ENCODE assay signal across 12 mouse cellular contexts in the genomic region with DNA sequence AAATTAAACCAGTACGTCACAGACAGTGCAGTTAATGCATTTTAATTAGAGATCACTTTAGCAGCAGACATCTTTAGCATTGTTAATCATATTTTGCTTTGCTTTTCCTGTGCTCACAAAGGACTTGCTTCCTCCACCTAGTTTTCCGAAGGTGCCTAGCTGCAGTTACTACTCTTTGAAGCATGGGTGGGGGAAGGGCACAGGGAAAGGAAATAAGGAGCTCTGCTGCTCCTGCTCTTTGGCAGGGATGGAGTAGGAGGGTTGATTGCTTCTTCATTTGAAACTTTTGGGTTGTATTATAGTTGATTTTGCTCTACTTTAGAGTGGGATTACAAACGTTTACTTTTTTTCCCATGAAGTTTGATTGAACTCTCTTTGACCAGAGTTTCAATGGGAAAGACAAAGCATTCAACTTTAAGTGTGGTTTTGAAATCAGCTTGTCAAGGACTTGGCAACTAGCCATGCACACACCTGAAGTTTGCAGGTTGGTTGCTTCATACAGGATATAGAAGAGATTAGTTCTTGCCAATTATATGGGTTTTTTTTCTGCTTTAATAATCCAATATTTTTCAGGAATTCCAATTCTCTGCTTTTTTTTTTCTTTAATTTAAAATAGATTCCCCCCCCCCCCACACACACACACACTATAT.
A peak's percentile ranks its signal among the peaks of the same experiment; 100 is the strongest.
DNase-seq lines count a peak whose midpoint lies in the region; ATAC-seq and TF ChIP-seq lines count a peak whose summit lies in the region.
"Had no signal": no experiment of that assay in that cellular context is flagged by ENCODE, and none has a peak within 500 bp of the region (broad histone marks: within the 10 kb centered on the region; RNA-seq: fewer than 3 reads in every experiment).

No protein-coding gene starts in this region.

- H3K27ac ChIP-seq in midbrain, embryonic 14.5 days (replicated peaks; ENCODE audit: low read depth, low read length): 0 out of 2 replicates have a peak overlapping the region, but pooled peaks have one; percentile 20
- no peak overlapping the region for H3K27ac ChIP-seq in midbrain, postnatal 0 days (ENCODE audit: low read depth, low read length)
- no peak overlapping the region for H3K27ac ChIP-seq in lung, embryonic 14.5 days (ENCODE audit: low read depth)
- peak overlapping the region; percentile 28; the same call in 1 of the 2 replicates for H3K27ac ChIP-seq in stomach, embryonic 16.5 days (ENCODE audit: low read length)
- H3K27ac ChIP-seq: forebrain, embryonic 10.5 days; hindbrain, embryonic 12.5 days; liver, embryonic 13.5 days; midbrain, embryonic 10.5 days had no signal

- H3K36me3 ChIP-seq in midbrain, embryonic 14.5 days (ENCODE audit: control insufficient read depth, insufficient read depth, low read length): 0 out of 2 replicates have a peak, but pooled peaks cover 4% of the 10 kb centered on the region
- H3K36me3 ChIP-seq in midbrain, postnatal 0 days (ENCODE audit: insufficient read depth, low read length): no peaks in the 10 kb centered on the region
- H3K36me3 ChIP-seq in lung, embryonic 14.5 days (ENCODE audit: insufficient read depth): peaks cover 12% of the 10 kb centered on the region; the same call in 1 of the 2 replicates
- H3K36me3 ChIP-seq in stomach, embryonic 16.5 days (ENCODE audit: control insufficient read depth, insufficient read depth, low read length): peaks cover 5% of the 10 kb centered on the region; the same call in 1 of the 2 replicates

- WGBS in midbrain, embryonic 14.5 days: 69% methylated on average over 3 of the region's 3 CpGs
- 44% methylated on average over 3 of the region's 3 CpGs for WGBS in midbrain, postnatal 0 days
- WGBS in lung, embryonic 14.5 days: 44% methylated on average over 3 of the region's 3 CpGs
- WGBS in stomach, embryonic 16.5 days: 40% methylated on average over 3 of the region's 3 CpGs

- no peak overlapping the region for H3K4me2 ChIP-seq in midbrain, embryonic 14.5 days (ENCODE audit: low read length)
- no peak overlapping the region for H3K4me2 ChIP-seq in midbrain, postnatal 0 days (ENCODE audit: low read depth, low read length, poor library complexity, severe bottlenecking)
- H3K4me2 ChIP-seq in lung, embryonic 14.5 days: no peak overlapping the region
- no peak overlapping the region for H3K4me2 ChIP-seq in stomach, embryonic 16.5 days (ENCODE audit: low read depth, low read length)
- H3K4me2 ChIP-seq: hindbrain, embryonic 12.5 days; liver, embryonic 13.5 days had no signal

- no peak for ATAC-seq in midbrain, embryonic 14.5 days (ENCODE audit: low FRiP score, low TSS enrichment)
- no peak for ATAC-seq in midbrain, postnatal 0 days (ENCODE audit: low FRiP score)
- peak; percentile 65 for ATAC-seq in lung, embryonic 14.5 days (ENCODE audit: insufficient read depth)
- ATAC-seq in stomach, embryonic 16.5 days (ENCODE audit: insufficient read depth, low FRiP score): no peak

- TF ChIP-seq CTCF in midbrain, postnatal 0 days (IDR thresholded peaks at IDR 0.05): no peak
- TF ChIP-seq CTCF in lung, embryonic 14.5 days (IDR thresholded peaks at IDR 0.05; ENCODE audit: low read depth): no peak

- no peaks in the 10 kb centered on the region for H3K9me3 ChIP-seq in midbrain, embryonic 14.5 days (ENCODE audit: control insufficient read depth, low read length)
- H3K9me3 ChIP-seq in midbrain, postnatal 0 days (ENCODE audit: low read length): no peaks in the 10 kb centered on the region
- H3K9me3 ChIP-seq in lung, embryonic 14.5 days (ENCODE audit: low read depth, low read length): no peaks in the 10 kb centered on the region
- peaks cover 3% of the 10 kb centered on the region; the same call in 1 of the 2 replicates for H3K9me3 ChIP-seq in stomach, embryonic 16.5 days (replicated peaks; ENCODE audit: control insufficient read depth, low read length)
- H3K9me3 ChIP-seq: forebrain, embryonic 10.5 days; hindbrain, embryonic 12.5 days; liver, embryonic 13.5 days; midbrain, embryonic 10.5 days had no signal

- peaks cover 7% of the 10 kb centered on the region for H3K4me1 ChIP-seq in midbrain, embryonic 14.5 days (ENCODE audit: control insufficient read depth, insufficient read depth, low read length)
- H3K4me1 ChIP-seq in midbrain, postnatal 0 days (ENCODE audit: insufficient read depth, low read length): peaks cover 4% of the 10 kb centered on the region; the same call in 1 of the 2 replicates
- H3K4me1 ChIP-seq in lung, embryonic 14.5 days (ENCODE audit: insufficient read depth): 0 out of 2 replicates have a peak, but pooled peaks cover 3% of the 10 kb centered on the region
- H3K4me1 ChIP-seq in stomach, embryonic 16.5 days (ENCODE audit: control insufficient read depth, insufficient read depth, low read length): peaks cover 12% of the 10 kb centered on the region; the same call in 1 of the 2 replicates

- H3K9ac ChIP-seq in midbrain, embryonic 14.5 days (replicated peaks; ENCODE audit: low read length): no peak overlapping the region
- no peak overlapping the region for H3K9ac ChIP-seq in midbrain, postnatal 0 days (replicated peaks; ENCODE audit: low read length, poor library complexity, severe bottlenecking)
- H3K9ac ChIP-seq in lung, embryonic 14.5 days: no peak overlapping the region
- no peak overlapping the region for H3K9ac ChIP-seq in stomach, embryonic 16.5 days (ENCODE audit: low read length)
- H3K9ac ChIP-seq: hindbrain, embryonic 12.5 days; liver, embryonic 13.5 days had no signal

- H3K27me3 ChIP-seq in midbrain, embryonic 14.5 days (ENCODE audit: control insufficient read depth, insufficient read depth, low read length): no peaks in the 10 kb centered on the region
- H3K27me3 ChIP-seq in midbrain, postnatal 0 days (ENCODE audit: insufficient read depth, low read length): no peaks in the 10 kb centered on the region
- H3K27me3 ChIP-seq in lung, embryonic 14.5 days (ENCODE audit: insufficient read depth, low read length): no peaks in the 10 kb centered on the region
- H3K27me3 ChIP-seq in stomach, embryonic 16.5 days (ENCODE audit: control insufficient read depth, insufficient read depth, low read length): no peaks in the 10 kb centered on the region
- H3K27me3 ChIP-seq: hindbrain, embryonic 12.5 days; liver, embryonic 13.5 days had no signal

- no peak overlapping the region for H3K4me3 ChIP-seq in midbrain, embryonic 14.5 days (replicated peaks; ENCODE audit: low read depth, low read length)
- H3K4me3 ChIP-seq in midbrain, postnatal 0 days (ENCODE audit: low read depth, low read length): no peak overlapping the region
- no peak overlapping the region for H3K4me3 ChIP-seq in lung, embryonic 14.5 days (ENCODE audit: low read depth, low read length)
- H3K4me3 ChIP-seq in stomach, embryonic 16.5 days (replicated peaks; ENCODE audit: low read length): no peak overlapping the region
- H3K4me3 ChIP-seq: forebrain, embryonic 10.5 days; hindbrain, embryonic 12.5 days; liver, embryonic 13.5 days; midbrain, embryonic 10.5 days had no signal

- DNase-seq in heart, adult 11 months: peak; percentile 91
- DNase-seq in heart, adult 9 months (ENCODE audit: low spot score in 2 of 2): no peak
- DNase-seq in midbrain, embryonic 14.5 days: peak; percentile 22
- no peak for DNase-seq in midbrain, postnatal 0 days (ENCODE audit: low spot score)
- peak; percentile 76 for DNase-seq in lung, embryonic 14.5 days
- DNase-seq in gastrocnemius, adult 8-10 months (ENCODE audit: low spot score in 2 of 2): no peak
- DNase-seq: cerebellum, adult 8-10 months; liver, embryonic 13.5 days had no signal

Comparison
In these comparisons a context has a peak if more than half of its experiments do, and no peak if none do; other contexts are left out.
1. DNase-seq: peak in heart, adult 11 months (single experiment), midbrain, embryonic 14.5 days (single experiment) and lung, embryonic 14.5 days (single experiment); none in heart, adult 9 months (0 of 2), midbrain, postnatal 0 days (single experiment) and gastrocnemius, adult 8-10 months (0 of 2).
2. H3K27ac ChIP-seq: peak in midbrain, embryonic 14.5 days (single experiment) and stomach, embryonic 16.5 days (single experiment); none in midbrain, postnatal 0 days (single experiment) and lung, embryonic 14.5 days (single experiment).